Mouse (Mus musculus) naive thymus-derived CD4-positive, alpha-beta T cell, adult 2 months (primary cell): ENCODE measurements around the gene D630003M21Rik.

Experiments used
- DNase-seq: peaks from one replicate; pipeline ENCODE4 v3.0.0-alpha.2; 2011; ENCODE audit warnings: low read depth

D630003M21Rik gene

DNA sequence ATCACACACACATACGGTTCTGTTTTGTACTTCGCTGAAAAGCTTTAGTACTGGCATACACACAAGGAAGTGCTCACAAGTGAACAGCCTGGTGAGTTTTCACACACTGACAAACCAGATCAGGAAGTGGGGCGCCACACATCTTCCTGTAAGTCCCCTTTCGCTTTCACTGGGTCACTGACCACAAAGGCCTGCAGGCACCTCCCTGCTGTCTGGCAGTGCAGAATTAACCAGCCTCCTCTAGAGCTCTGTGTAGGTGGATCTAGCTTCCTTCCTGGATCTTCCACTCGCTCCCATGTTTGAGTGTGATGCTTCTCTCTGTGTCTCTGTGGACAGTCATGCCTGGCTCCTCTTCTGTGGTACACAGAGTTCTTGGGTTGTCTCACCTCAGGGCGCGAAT lies 62.4 kb downstream of the D630003M21Rik start:
- DNase-seq, result peak; percentile 81

DNA sequence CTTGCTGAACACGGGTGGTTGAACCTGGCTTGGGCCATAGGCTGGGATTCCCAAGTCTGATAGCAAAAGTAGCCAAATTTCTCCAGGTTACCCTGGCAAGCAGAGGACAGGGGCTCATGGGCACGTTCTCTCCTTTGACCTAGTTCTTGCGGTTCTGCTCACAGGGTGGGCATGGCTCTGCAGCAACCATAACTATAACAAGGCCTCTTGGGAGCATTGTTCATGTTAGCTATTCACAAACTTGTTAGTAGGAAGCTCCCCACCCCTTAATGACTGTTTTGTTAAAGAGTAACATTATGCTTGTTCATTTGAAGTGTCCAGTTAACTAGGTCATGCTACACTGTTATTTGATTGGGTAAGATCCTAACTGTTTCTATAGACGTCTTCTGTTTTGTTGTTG lies 63.2 kb downstream of the D630003M21Rik start:
- DNase-seq, result no peak

DNA sequence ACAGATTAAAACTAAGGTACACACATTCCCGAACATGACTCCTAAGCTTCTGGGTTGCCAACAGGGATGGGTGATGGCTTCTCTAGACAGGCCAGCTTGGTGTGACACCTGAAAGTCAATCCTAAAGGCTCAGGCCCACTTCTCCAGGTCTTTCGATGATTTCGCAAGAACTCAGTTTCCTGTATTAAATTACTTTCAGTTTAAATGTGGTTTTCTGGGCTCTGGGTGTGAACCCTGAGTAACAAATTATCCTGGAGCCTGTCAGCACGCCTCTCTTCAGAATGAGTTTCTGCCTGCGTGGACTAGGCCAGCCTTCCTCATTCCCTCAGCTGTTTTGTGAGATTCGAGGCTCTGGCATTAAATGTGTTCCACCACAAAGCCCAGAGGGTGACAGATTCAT lies 66.0 kb downstream of the D630003M21Rik start:
- no peak for DNase-seq

- DNase-seq, result no peak
These were observed 67.3 kb downstream of the D630003M21Rik start for GRCm38 (mm10) chr2:158161761-158162160.

DNA sequence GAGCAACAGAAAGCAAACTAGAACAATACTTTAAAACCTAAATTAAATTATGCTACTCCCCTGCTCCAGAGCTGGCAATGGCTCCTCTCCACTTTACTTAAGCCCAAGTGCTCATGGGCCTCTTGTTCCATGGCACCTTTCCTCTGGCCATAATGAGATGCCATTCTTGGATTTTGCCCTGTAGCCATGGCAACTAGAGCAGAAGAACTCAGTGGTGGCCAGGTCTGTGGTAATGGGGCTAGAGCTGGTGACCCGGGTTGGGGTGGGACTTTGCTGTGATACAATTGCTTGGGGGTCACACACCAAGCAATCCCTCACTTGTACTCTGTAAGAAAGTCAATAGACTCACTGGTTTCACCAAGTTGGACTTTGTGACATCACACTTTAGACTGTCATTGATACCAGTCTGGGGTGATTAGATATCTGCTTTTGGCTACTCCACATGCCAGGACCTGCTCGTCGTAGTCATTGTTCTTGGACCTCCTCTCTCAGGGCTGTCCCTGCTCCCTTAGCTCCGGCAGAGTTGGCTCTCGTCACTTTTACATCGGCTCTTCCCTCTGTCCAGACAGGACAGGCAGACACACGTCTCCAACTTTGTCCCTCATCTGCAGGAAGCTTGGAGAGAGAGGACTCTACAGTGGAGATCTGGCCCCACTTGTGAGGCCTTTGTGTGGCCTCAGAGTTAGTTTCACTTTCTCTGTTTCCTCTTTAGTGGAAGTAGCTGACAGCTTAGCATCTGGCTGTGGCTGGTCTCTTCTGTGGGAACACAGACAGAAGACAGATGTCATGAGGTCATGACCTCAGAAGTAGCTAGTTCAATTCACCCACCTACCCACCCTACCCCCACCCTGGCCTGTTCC lies 69.4 kb downstream of the D630003M21Rik start:
- DNase-seq, result peak; percentile 70

GRCm38 (mm10) chr2:158157654-158158053 lies 71.4 kb downstream of the D630003M21Rik start:
- DNase-seq, result no peak

DNA sequence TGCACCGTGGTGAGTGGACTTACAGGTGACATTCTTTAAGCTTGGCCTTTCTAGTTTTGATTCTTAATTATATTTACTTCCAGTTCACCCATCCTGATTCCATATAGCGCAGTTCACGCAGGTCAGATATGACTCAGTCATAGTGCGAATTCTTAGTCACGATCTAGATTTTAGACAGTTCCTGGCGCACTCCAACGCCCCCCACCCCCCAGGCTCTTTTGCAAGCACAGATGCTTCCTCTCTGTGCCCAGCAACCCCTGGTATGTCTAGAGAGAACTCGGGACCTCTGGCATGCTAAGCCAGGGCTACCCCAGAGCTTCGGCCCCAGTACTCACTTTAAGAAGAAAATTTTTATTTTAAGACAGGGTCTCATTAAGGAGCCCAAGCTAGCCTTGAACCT lies 72.5 kb downstream of the D630003M21Rik start:
- DNase-seq, result no peak

DNA sequence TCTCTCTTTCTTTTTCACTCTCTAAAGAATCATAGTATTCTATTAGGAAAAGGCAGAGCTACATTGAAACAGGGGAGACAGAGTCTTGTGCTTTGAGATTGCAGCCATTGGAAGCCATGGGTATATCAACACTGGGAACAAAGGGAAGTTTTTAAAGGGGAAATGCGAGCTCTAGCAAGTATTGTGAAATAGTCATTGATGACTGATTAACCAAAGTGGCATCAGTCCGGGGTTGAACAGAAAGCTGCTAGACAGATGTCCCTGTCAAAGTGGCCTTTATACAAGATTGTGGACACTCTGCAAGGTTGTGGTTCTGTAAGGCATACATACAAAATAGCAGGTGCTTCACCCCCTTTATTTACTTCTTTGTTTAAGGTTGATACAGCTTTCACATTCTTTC lies 73.4 kb downstream of the D630003M21Rik start:
- no peak for DNase-seq

DNA sequence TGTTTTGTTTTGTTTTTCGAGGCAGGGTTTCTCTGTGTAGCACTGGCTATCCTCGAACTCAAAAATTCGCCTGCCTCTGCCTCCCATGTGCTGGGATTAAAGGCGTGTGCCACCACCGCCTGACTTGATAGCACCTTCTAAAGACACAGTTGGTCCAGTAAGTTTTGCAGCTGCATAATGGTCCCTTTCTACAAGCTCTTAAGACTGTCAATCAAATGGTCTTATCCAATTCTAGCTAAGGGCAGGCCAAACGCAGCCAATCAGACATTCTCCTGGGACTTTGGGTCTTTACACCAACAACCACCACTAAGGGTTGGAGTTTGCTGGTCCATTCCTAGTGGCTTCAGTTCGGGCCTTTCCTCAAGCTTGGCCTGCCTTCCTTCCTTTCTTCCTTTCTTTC lies 73.9 kb downstream of the D630003M21Rik start:
- DNase-seq, result no peak

GRCm38 (mm10) chr2:158154641-158155040 lies 74.4 kb downstream of the D630003M21Rik start:
- no peak for DNase-seq

DNA sequence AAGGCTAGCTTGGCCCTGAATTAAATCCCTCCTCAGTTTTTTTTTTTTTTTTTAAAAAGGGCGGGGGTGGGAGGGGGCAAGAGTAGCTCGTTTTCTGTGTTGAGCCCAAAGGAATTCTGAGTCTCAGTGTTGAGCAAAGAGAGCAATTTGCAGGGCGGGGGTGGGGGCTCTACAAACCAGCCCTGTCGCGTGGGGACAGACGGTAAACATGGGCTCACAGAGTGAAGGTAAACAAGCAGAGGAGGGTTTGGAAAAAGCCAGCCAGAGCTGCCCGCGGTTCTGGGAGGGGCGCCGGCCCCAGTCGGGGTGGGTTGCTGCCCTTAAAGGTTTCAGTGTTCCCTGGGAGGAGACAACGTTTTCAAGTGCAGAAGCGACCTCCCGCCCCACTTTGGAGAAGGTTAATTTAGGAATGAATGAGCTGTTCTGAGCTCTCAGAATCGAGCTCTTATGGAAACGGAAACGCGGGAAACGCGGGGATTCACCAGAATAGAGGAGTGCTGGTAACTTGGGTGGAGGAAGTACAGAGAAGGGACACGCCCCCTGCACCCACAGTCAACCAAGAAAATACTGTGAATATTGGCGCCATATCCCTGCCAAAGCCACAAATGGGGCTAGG lies 75.2 kb downstream of the D630003M21Rik start:
- peak; percentile 63 for DNase-seq

GRCm38 (mm10) chr2:158152685-158153309 lies 76.2 kb downstream of the D630003M21Rik start:
- no peak for DNase-seq

- DNase-seq, result no peak
These were observed 77.9 kb downstream of the D630003M21Rik start for GRCm38 (mm10) chr2:158151077-158151476.

DNA sequence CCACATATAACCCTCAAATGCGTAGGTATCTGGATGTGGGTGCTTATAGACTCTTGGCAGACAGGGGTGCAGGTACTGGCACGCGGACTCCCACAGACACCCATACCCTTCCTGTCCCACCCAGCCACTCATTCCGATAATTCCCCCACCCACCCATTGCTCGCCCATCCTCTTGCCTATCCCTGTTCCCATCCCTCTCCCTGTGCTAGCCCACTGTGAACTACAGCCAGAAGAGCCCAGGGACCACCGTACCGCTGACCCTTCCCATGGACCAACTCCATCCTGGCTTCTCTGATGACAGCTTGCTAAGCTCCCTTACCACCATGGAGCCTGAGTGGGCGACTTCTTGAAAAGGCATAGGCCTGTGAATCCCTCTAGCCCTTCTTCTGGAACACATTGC lies 82.1 kb downstream of the D630003M21Rik start:
- no peak for DNase-seq

GRCm38 (mm10) chr2:158146223-158146622 lies 82.8 kb downstream of the D630003M21Rik start, which contains the start of gene Tgm2:
TSS of gene Tgm2 (minus strand) at chr2:158146436.
- DNase-seq, result peak; percentile 87

DNA sequence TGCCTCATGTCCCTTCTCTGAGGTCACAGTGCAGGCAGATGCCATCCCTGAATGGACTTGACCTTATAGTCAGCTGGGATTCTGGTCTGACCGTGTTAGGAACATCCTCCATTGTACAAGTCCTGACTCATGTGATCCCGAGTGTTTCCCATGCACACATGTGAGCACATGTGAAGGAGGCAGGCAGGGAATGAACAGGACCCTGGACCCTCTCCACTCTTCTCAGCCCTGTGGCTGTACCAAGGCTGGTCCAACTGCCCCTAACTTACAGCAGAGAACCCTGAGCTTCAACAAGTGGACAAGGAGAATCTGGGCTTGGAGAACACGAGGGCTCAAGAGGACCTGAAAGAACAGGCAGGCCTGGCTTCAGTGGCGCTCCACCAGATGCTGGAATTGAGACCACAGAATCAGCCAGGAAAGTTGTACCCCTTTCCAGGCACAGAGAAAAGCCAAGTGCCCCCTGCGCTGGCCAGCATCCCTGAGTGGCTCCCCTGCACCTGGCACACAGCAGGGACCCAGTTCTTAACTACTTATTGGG lies 83.4 kb downstream of the D630003M21Rik start:
- no peak for DNase-seq

GRCm38 (mm10) chr2:158144750-158145527 lies 84.1 kb downstream of the D630003M21Rik start:
- no peak for DNase-seq

DNA sequence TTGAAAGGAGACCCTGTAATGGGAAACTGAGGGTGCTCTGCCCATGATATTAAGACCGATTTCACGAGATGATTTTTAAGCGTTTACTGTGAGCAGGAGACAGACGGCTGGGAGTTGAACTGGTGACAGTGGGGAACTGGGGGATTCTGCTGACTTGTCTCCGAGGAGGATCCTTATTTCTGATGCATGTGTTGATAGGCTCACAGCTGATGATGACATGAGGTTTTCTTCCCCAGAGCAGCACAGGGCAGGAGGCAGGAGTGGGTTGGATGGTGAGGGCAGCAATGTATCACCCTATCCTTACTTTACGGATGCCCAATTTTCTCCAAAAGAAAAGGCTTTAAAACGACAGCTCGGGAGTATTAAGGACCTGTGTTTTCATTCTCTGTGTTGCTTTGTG lies 84.8 kb downstream of the D630003M21Rik start:
- DNase-seq, result no peak

GRCm38 (mm10) chr2:158143816-158144215 lies 85.2 kb downstream of the D630003M21Rik start:
- no peak for DNase-seq

DNA sequence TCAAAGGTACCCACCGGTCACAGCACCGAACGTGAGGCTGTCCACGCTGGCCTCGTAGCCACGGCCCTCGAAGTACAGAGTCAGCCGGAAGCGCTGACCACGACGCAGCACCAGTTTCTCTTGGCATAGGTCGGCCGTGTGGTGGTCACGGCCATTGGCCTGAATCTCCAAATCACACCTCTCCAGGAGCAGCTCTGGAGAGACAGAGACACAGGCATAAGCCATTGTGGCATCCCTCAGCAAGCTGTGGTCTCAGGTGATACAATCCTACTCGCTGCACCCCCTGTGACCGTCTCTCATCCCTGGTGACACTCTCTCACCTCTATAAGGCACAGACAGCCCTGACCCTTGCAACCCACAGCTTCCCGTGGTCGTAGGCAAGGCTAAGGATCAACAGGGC lies 86.0 kb downstream of the D630003M21Rik start:
- DNase-seq, result no peak

DNA sequence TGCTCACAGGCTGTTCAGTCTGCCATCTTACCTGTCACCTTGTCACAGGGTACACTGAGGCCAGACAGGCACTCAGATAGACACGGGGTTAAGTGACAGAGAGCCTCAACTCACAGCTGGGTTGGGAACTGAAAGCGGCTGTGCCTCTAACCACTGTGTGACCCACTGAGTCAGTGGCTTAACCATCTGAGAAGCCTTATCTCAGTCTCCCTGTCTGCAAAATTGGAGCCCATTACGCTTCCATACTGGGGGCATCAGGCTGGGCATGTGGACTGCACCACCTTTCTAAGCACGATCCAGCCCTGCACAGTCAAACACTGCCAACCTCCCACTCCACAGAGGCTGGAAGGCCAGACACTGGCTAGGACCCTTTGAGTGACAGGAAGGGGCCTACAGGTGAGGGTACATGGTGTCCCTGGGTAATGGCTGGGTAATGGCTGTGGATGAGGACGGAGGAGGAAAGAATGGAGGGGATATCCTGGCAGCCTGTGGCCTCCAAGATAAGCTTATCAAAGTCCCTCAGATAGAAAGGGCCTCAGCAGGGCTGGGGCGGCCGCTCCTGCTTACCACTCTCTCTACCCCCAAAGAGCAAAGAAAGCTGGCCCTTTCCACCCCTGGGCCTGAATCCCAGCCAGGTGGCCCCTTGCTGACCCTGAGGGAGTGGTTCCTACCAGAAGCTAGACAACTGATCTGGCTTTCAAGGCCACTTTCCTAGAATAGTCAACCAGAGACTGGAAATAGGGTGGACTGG lies 87.2 kb downstream of the D630003M21Rik start:
- no peak for DNase-seq
